Mouse (Mus musculus) myocyte (in vitro differentiated cells): ENCODE results near the gene Lbh. TPM values are rescaled to one million over a fixed set of nuclear protein-coding genes. Genes with fewer than 3 reads are reported as not detected.

ENCODE experiments used
- H3K27me3 ChIP-seq: one replicate; pipeline ENCODE4 v1.6.1; 2011; ENCODE audit not compliant: control insufficient read depth, insufficient read depth, insufficient read length
- H3K36me3 ChIP-seq: one replicate; pipeline ENCODE4 v1.6.1; 2011; ENCODE audit not compliant: control insufficient read depth, insufficient read depth
- H3K4me2 ChIP-seq: one replicate; pipeline ENCODE4 v1.6.1; 2011; ENCODE audit warnings: low read depth, control low read depth
- H3K4me3 ChIP-seq: one replicate; pipeline ENCODE4 v1.5.1; 2011; ENCODE audit warnings: mild to moderate bottlenecking, control low read depth, moderate library complexity
- H3K79me2 ChIP-seq: one replicate; pipeline ENCODE4 v1.6.1; 2011; ENCODE audit not compliant: control insufficient read depth, insufficient read depth
- H3ac ChIP-seq: one replicate; pipeline ENCODE4 v1.6.1; 2011; ENCODE audit not compliant: control insufficient read depth, insufficient read length
- CEBPB ChIP-seq: IDR thresholded peaks from 2 replicates; pipeline ENCODE4 v1.6.1; 2011; ENCODE audit warnings: mild to moderate bottlenecking, moderate library complexity; ENCODE audit not compliant: poor library complexity, insufficient read depth, severe bottlenecking
- E2F4 ChIP-seq: IDR thresholded peaks from one replicate; pipeline ENCODE4 v1.6.1; 2011; ENCODE audit warnings: mild to moderate bottlenecking, control low read depth, moderate library complexity; ENCODE audit not compliant: insufficient read depth
- MAX ChIP-seq: IDR thresholded peaks from one replicate; pipeline ENCODE4 v1.6.1; 2011; ENCODE audit warnings: low read depth, mild to moderate bottlenecking, control low read depth
- MYOD1 ChIP-seq, 3 experiments: IDR thresholded peaks; one replicate each; pipeline ENCODE4 v1.6.1; 2011; ENCODE audit warnings: control low read depth in 2 of 3, low read depth in 2 of 3, mild to moderate bottlenecking in 2 of 3, moderate library complexity in 1 of 3; ENCODE audit not compliant: insufficient read length in 2 of 3, control insufficient read depth in 1 of 3
- MYOG ChIP-seq, 3 experiments: IDR thresholded peaks; one replicate each; pipeline ENCODE4 v1.6.1; 2011; ENCODE audit warnings: control low read depth in 2 of 3, low read depth in 2 of 3, mild to moderate bottlenecking in 2 of 3; ENCODE audit not compliant: insufficient read length in 2 of 3, control insufficient read depth in 1 of 3, insufficient read depth in 1 of 3
- POLR2A ChIP-seq: IDR thresholded peaks from one replicate; pipeline ENCODE4 v1.6.1; 2011; ENCODE audit warnings: low read depth, mild to moderate bottlenecking, control low read depth, moderate library complexity; ENCODE audit not compliant: insufficient read length
- POLR2AphosphoS2 ChIP-seq: IDR thresholded peaks from one replicate; pipeline ENCODE4 v1.6.1; 2011; ENCODE audit warnings: low read depth, control low read depth; ENCODE audit not compliant: insufficient read length
- REST ChIP-seq: IDR thresholded peaks from one replicate; pipeline ENCODE4 v1.6.1; 2011; ENCODE audit warnings: mild to moderate bottlenecking, control low read depth, moderate library complexity; ENCODE audit not compliant: insufficient read depth, insufficient read length
- SRF ChIP-seq: IDR thresholded peaks from one replicate; pipeline ENCODE4 v1.6.1; 2011; ENCODE audit warnings: low read depth; ENCODE audit not compliant: control insufficient read depth, insufficient read length
- TCF12 ChIP-seq: IDR thresholded peaks from one replicate; pipeline ENCODE4 v1.6.1; 2011; ENCODE audit warnings: mild to moderate bottlenecking, control low read depth; ENCODE audit not compliant: poor library complexity, insufficient read depth, severe bottlenecking
- TCF3 ChIP-seq: IDR thresholded peaks from one replicate; pipeline ENCODE4 v1.6.1; 2011; ENCODE audit warnings: low read depth, control low read depth; ENCODE audit not compliant: insufficient read length
- USF1 ChIP-seq: IDR thresholded peaks from one replicate; pipeline ENCODE4 v1.6.1; 2011; ENCODE audit warnings: low read depth, mild to moderate bottlenecking, control low read depth, moderate library complexity
- polyA plus RNA-seq: library from polyadenylated mRNA; unstranded; fragments of >200 nt; fragmentation: generic; extraction: Trizol; gene quantifications from one replicate; pipeline ENCODE4 v1.2.1, GENCODE M21; 2012; ENCODE audit warnings: missing spikeins

Lbh gene
- polyA plus RNA-seq, 1 experiment, result 29.8 TPM

DNA sequence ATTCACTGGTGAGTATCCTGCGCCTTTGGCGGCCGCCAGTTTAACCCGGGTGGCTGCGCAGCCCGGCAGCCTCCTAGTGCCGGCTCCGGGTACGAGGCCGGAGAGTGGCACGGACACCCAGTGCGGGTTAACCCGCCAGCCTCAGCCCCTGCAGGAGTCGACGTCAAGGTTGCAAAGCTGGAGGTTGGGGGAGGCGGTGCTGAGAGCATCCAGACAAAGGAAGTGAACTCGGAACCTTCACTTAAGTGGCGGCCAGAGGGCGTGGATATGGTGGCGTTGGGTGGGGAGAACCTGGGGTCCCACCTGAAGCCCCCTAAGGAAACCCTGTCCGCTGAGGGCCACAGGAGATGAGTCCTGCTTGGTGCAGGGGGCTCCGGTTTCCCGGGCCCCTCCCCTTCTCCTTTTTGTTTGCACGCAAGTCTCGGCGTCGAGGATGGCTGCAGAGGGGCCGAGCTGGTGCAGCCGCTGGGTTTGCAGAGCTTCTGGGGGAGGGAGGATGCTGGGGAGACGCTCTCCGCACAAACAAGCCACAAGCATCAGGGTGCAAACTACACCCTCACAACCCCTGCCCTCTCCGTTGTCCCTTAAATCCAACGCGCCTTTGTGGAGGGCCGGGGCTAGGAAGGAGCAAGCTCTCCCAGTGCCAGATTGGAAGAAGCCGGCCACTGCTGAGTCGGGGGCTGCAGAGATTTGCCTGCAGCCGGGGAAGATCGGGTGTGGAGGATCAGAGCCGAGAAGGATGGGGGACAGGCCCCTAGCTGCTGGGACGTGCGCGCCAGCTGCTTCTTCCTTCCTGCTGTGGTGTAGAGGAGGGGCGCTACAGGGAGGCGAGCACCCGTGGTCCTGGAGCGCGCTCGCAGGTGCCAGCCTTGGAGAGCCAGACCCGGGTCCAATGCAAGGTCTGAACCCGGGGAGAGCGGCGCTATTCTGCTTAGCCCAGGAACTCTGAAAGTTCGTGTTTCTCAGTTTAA is 751 bp downstream of the Lbh start:
- Histone ChIP-seq H3K79me2 (peaks cover 53% of the 10 kb centered on the region), H3K4me3 (peak overlapping the region; percentile 93), H3K36me3 (peaks cover 19% of the 10 kb centered on the region), H3ac (peak overlapping the region; percentile 60), H3K27me3 (no peaks in the 10 kb centered on the region), H3K4me2 (peak overlapping the region; percentile 84)
- TF ChIP-seq MYOD1 (IDR thresholded peaks at IDR 0.05; ENCODE audit: control insufficient read depth in 1 of 3, insufficient read length in 2 of 3, low read depth in 2 of 3) (peak in 2 of 3 experiments; percentile 15 to 31), CEBPB (no peak), E2F4 (no peak), TCF3 (no peak), TCF12 (no peak), SRF (no peak), MYOG (IDR thresholded peaks at IDR 0.05; ENCODE audit: control insufficient read depth in 1 of 3, insufficient read depth in 1 of 3, insufficient read length in 2 of 3, low read depth in 2 of 3) (peak in 1 of 3 experiments; percentile 52), POLR2AphosphoS2 (peak; percentile 44), POLR2A (peak; percentile 1), USF1 (no peak), MAX (no peak), REST (no peak)

DNA sequence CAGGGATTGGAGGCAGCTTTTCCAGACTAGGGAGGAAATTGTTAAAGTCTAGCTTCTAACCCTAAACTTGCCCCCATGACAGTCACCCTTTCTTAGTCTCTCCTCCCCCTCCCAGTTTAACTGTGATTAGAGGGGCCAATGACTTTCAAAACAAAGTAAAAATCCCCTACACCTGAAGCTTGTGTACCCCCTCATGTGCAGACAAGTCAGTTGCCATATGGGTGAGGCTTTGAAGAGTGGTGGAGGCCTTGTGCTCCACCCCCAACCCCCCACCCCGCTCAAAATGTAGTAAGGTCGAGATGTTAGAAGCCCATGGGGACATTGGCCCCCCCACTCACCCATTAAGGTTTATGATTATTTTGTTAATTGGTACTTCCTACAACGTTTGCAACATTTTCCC is 1.5 kb downstream of the Lbh start:
- H3K36me3 ChIP-seq, result peaks cover 22% of the 10 kb centered on the region
- H3K4me2 ChIP-seq, result peak overlapping the region; percentile 84
- H3K79me2 ChIP-seq, result peaks cover 61% of the 10 kb centered on the region
- TF ChIP-seq REST (no peak), TCF3 (no peak), CEBPB (no peak), POLR2AphosphoS2 (no peak), MYOG (IDR thresholded peaks at IDR 0.05; ENCODE audit: control insufficient read depth in 1 of 3, insufficient read depth in 1 of 3, insufficient read length in 2 of 3, low read depth in 2 of 3) (no peak), USF1 (no peak), MYOD1 (IDR thresholded peaks at IDR 0.05; ENCODE audit: control insufficient read depth in 1 of 3, insufficient read length in 2 of 3, low read depth in 2 of 3) (no peak), POLR2A (no peak)
- H3ac ChIP-seq, result no peak overlapping the region
- H3K27me3 ChIP-seq, result no peaks in the 10 kb centered on the region
- H3K4me3 ChIP-seq, result peak overlapping the region; percentile 93

DNA sequence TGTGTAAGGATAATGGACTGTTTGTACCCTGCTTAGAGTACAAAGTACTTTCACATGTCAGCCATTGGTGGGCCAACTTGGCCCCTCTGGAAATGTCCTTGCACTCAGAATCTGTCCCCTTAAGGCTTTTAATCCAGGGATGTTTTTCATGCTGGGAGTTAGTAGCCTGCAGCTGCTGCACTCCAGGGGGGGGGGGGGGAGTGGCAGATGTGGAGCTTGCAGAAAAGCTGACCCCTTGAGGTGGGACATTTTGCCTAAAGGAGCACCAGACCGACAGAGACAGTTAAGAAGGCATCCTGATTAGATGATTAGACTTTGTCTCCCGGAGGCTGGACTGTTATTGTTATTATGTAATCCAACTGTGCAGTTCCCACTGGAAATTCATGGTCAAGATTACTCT is 2.3 kb downstream of the Lbh start:
- Histone ChIP-seq H3ac (no peak overlapping the region), H3K27me3 (no peaks in the 10 kb centered on the region), H3K79me2 (peaks cover 69% of the 10 kb centered on the region), H3K4me3 (peak overlapping the region; percentile 93), H3K36me3 (peaks cover 28% of the 10 kb centered on the region), H3K4me2 (peak overlapping the region; percentile 84)
- no peak for TF ChIP-seq POLR2A
- no peak for TF ChIP-seq MYOD1 (IDR thresholded peaks at IDR 0.05; ENCODE audit: control insufficient read depth in 1 of 3, insufficient read length in 2 of 3, low read depth in 2 of 3)
- TF ChIP-seq E2F4, result no peak
- TF ChIP-seq TCF12, result no peak
- no peak for TF ChIP-seq MAX
- no peak for TF ChIP-seq TCF3
- TF ChIP-seq CEBPB, result no peak
- TF ChIP-seq SRF, result no peak

DNA sequence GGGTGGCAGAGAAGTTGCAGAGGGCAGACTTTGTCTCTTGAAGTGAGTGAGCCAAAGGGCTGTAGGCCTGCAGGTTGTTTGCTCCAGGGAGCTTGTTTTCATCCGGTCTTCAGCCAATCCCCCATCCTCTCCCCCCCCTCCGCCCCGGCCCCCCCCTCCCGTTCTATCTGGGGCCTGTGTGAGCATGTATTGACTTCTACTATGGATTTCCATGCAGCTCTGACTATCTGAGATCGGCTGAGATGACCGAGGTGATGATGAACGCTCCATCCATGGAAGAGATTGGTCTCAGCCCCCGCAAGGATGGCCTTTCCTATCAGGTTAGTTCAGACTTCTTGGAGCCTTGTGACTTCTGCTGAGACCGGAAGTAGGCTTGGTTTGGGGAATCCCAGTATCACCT is 2.9 kb downstream of the Lbh start:
- peaks cover 74% of the 10 kb centered on the region for H3K79me2 ChIP-seq
- peak overlapping the region; percentile 93 for H3K4me3 ChIP-seq
- no peaks in the 10 kb centered on the region for H3K27me3 ChIP-seq
- peak overlapping the region; percentile 84 for H3K4me2 ChIP-seq
- no peak for TF ChIP-seq TCF3
- no peak for TF ChIP-seq SRF
- TF ChIP-seq TCF12, result no peak
- no peak for TF ChIP-seq MAX
- no peak for TF ChIP-seq USF1
- TF ChIP-seq POLR2A, result no peak
- no peak for TF ChIP-seq REST
- no peak for TF ChIP-seq POLR2AphosphoS2
- TF ChIP-seq MYOD1 (IDR thresholded peaks at IDR 0.05; ENCODE audit: control insufficient read depth in 1 of 3, insufficient read length in 2 of 3, low read depth in 2 of 3), result no peak
- no peak for TF ChIP-seq MYOG (IDR thresholded peaks at IDR 0.05; ENCODE audit: control insufficient read depth in 1 of 3, insufficient read depth in 1 of 3, insufficient read length in 2 of 3, low read depth in 2 of 3)
- TF ChIP-seq E2F4, result no peak
- peaks cover 28% of the 10 kb centered on the region for H3K36me3 ChIP-seq
- H3ac ChIP-seq, result no peak overlapping the region
